Mouse (Mus musculus): ENCODE results near the gene Ucn.

- TF ChIP-seq CTCF (IDR thresholded peaks at IDR 0.05; ENCODE audit: extremely low read depth, insufficient read length, insufficient replicate concordance, low read depth, low read length) (no peak), POLR2A (IDR thresholded peaks at IDR 0.05; ENCODE audit: low read depth, low read length) (no peak)
These were observed 11.2 kb upstream of the Ucn start for GRCm38 (mm10) chr5:31149781-31150180.
